Mouse (Mus musculus): ENCODE measurements around the gene Camta1.

GRCm38 (mm10) chr4:151036521-151036920 lies 825.2 kb downstream of the Camta1 start:
- TF ChIP-seq GATA1 (IDR thresholded peaks at IDR 0.05; ENCODE audit: low read length) = no peak
- no peak for TF ChIP-seq TAL1 (IDR thresholded peaks at IDR 0.05; ENCODE audit: low read length)
